Mouse (Mus musculus) bone marrow macrophage, adult 2 months (primary cell): ENCODE measurements at regions not wholly inside any gene's neighbourhood (a gene's known extent, or its start where the extent isn't known, plus 50 kb on each side); places are given as distances from the start of the nearest gene placed in this dataset.

Experiments
- CTCF ChIP-seq: IDR thresholded peaks from 2 replicates; pipeline ENCODE4 v1.5.1; 2012; ENCODE audit warnings: low read depth, mild to moderate bottlenecking, low read length, moderate library complexity
- POLR2A ChIP-seq: IDR thresholded peaks from 2 replicates; pipeline ENCODE4 v1.6.1; 2012; ENCODE audit warnings: mild to moderate bottlenecking, low read depth, low read length, borderline replicate concordance

DNA sequence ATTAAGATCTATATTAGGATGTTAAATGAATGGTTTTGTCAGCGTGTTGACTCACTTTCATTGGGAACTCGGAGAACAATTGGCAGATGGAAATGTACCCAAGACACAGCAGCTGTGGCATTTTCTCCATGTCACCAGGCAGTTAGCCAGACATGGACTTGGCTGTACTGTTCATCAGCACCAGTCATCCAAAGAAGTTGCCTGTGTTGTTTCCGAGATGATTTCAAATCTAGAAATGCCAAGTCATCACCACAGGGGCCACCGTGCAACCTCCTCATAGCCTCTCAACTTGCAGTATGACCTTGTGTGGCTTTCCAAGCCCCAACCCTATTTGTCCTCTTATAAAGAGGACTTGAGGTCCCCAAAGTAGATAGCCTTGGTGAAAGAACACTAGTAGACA is 227.4 kb upstream of the Il12b start:
- no peak for TF ChIP-seq CTCF
- no peak for TF ChIP-seq POLR2A
